Mouse (Mus musculus) frontal cortex, adult (tissue): ENCODE data around the gene Scml2.
"Not testable (repeated sequence)": the region's sequence is repeated elsewhere in the genome, so short reads cannot be mapped to it uniquely, and the experiment has no call there.

ENCODE experiments used
- ATAC-seq: cut with Nextera tagmentation; 2 replicates; pipeline ENCODE4 v1.9.2; 2017; ENCODE audit warnings: mild to moderate bottlenecking, moderate library complexity, mixed read lengths; ENCODE audit not compliant: low TSS enrichment

Gene Scml2

GRCm38 (mm10) chrX:161116893-161117292, at the start of gene Scml2:
Gene Scml2 (plus strand): TSS chrX:161117193.
- not testable (repeated sequence) for ATAC-seq

GRCm38 (mm10) chrX:161075576-161075975, 41.4 kb upstream of the Scml2 start:
- ATAC-seq: not testable (repeated sequence)

- peak; percentile 99 for ATAC-seq
Measured at GRCm38 (mm10) chrX:161162314-161163068, 45.5 kb downstream of the Scml2 start.

- ATAC-seq: no peak
Measured at GRCm38 (mm10) chrX:161163069-161163416, 46.0 kb downstream of the Scml2 start.

GRCm38 (mm10) chrX:161287156-161287555, 170.2 kb downstream of the Scml2 start, which contains the start of gene Gm15262:
Gene Gm15262 (plus strand): TSS chrX:161287456.
- not testable (repeated sequence) for ATAC-seq
